In the genomic region with DNA sequence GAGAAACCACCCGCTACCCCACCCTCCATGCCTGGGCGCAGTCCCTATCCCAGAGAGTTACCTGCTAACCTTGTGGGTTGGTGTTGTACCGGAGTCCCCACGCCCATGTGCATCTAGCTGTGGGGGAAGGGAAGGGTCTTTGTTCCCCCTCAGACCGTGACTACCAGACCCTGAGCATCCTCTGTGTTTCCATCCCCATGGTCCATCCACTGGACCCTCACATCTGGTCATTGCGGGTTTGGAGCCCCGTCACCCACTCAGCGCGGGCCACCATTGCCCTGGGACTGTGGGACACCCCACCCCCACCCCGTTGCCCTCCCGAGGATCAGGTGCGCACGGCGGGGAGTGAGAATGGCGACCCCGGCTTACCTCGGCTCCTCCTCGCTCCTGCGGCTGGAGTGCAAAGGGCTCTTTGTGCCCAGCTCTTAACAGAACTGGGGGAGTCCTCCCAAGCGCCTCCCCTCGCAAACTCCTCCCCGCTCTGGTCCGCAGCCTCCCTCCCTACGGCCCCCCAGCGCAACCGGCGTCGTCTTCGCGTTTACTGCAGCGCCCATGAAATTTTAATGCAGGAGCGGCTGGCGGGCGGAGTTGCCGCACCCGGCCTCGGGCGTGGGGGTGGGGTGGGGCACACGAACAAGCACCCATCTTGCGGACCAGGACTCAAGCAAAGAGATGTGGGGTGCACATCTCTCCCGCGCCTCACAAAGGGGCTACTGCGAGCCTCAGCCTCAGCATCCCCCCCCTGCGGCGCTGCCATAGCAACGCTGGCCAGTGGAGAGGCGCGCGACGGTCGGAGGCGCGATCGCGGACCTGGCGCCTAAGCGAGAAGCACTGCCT, we compare ENCODE assay signal across 9 mouse cellular contexts. TPM values are rescaled to one million over a fixed set of nuclear protein-coding genes. Genes with fewer than 3 reads are reported as not detected.
DNase-seq lines count a peak whose midpoint lies in the region; ATAC-seq and TF ChIP-seq lines count a peak whose summit lies in the region.
"Had no signal": no experiment of that assay in that cellular context is flagged by ENCODE, and none has a peak within 500 bp of the region (broad histone marks: within the 10 kb centered on the region; RNA-seq: fewer than 3 reads in every experiment).

No protein-coding gene starts in this region.

- no peaks in the 10 kb centered on the region for H3K4me1 ChIP-seq in ES-Bruce4 (ENCODE audit: control insufficient read depth, insufficient read depth, low read length)
- H3K4me1 ChIP-seq in forebrain, postnatal 0 days (ENCODE audit: insufficient read depth), result peaks cover 15% of the 10 kb centered on the region
- H3K4me1 ChIP-seq in neural tube, embryonic 13.5 days (replicated peaks), result peaks cover 48% of the 10 kb centered on the region

- no peak overlapping the region for H3K27ac ChIP-seq in ES-Bruce4 (ENCODE audit: insufficient read depth, low read length)
- H3K27ac ChIP-seq in forebrain, postnatal 0 days (ENCODE audit: low read depth, low read length), result peak overlapping the region; percentile 92
- H3K27ac ChIP-seq in neural tube, embryonic 13.5 days (replicated peaks), result peak overlapping the region; percentile 99

- H3K36me3 ChIP-seq in ES-Bruce4 (ENCODE audit: control insufficient read depth, insufficient read depth, low read length, poor library complexity, severe bottlenecking), result no peaks in the 10 kb centered on the region
- peaks cover 12% of the 10 kb centered on the region for H3K36me3 ChIP-seq in forebrain, postnatal 0 days (ENCODE audit: insufficient read depth)
- peaks cover 16% of the 10 kb centered on the region for H3K36me3 ChIP-seq in neural tube, embryonic 13.5 days

- TF ChIP-seq POLR2A in ES-Bruce4 (IDR thresholded peaks at IDR 0.05; ENCODE audit: insufficient read depth, low read length), result no peak

- ATAC-seq in forebrain, postnatal 0 days, result peak; percentile 80
- peak; percentile 85 for ATAC-seq in neural tube, embryonic 13.5 days (ENCODE audit: low read depth)

- H3K4me3 ChIP-seq in ES-Bruce4 (ENCODE audit: low read depth, low read length), result peak overlapping the region; percentile 56
- peak overlapping the region; percentile 69 for H3K4me3 ChIP-seq in forebrain, postnatal 0 days (ENCODE audit: low read depth, low read length)
- H3K4me3 ChIP-seq in neural tube, embryonic 13.5 days, result peak overlapping the region; percentile 71
- H3K4me3 ChIP-seq: erythroblast, embryonic 14.5 days had no signal

- TF ChIP-seq EP300 in ES-Bruce4 (IDR thresholded peaks at IDR 0.05; ENCODE audit: insufficient read depth, low read depth, low read length), result no peak

- no peak overlapping the region for H3K9ac ChIP-seq in ES-Bruce4 (ENCODE audit: low read depth, poor library complexity, severe bottlenecking)
- H3K9ac ChIP-seq in forebrain, postnatal 0 days, result peak overlapping the region; percentile 91
- peak overlapping the region; percentile 94 for H3K9ac ChIP-seq in neural tube, embryonic 13.5 days

- peak; percentile 43 to 61 for DNase-seq in cerebellum, postnatal 25 days
- DNase-seq in cerebellum, adult 11 months, result no peak
- peak; percentile 86 for DNase-seq in forebrain, postnatal 0 days
- DNase-seq in left cerebral cortex, adult 8-10 months (ENCODE audit: low spot score in 2 of 2), result peak; percentile 52 to 63
- no peak for DNase-seq in adrenal gland, adult (ENCODE audit: inconsistent age in 2 of 2, low spot score in 1 of 2)
- no peak for DNase-seq in kidney, adult 11 months

- TF ChIP-seq CTCF in ES-Bruce4 (IDR thresholded peaks at IDR 0.05; ENCODE audit: low read depth, low read length), result no peak
- peak; percentile 20; the same call in 1 of the 2 replicates for TF ChIP-seq CTCF in forebrain, postnatal 0 days (IDR thresholded peaks at IDR 0.05; ENCODE audit: low read depth)

- peaks cover 11% of the 10 kb centered on the region; the same call in 1 of the 2 replicates for H3K27me3 ChIP-seq in ES-Bruce4 (ENCODE audit: control insufficient read depth, insufficient read depth, low read length, poor library complexity, severe bottlenecking)
- no peaks in the 10 kb centered on the region for H3K27me3 ChIP-seq in forebrain, postnatal 0 days (ENCODE audit: insufficient read depth, low read length)
- H3K27me3 ChIP-seq in neural tube, embryonic 13.5 days, result no peaks in the 10 kb centered on the region

- no peaks in the 10 kb centered on the region for H3K9me3 ChIP-seq in ES-Bruce4 (replicated peaks; ENCODE audit: control insufficient read depth, insufficient read depth, low read length, poor library complexity, severe bottlenecking)
- H3K9me3 ChIP-seq in forebrain, postnatal 0 days (ENCODE audit: low read length), result no peaks in the 10 kb centered on the region
- H3K9me3 ChIP-seq in neural tube, embryonic 13.5 days, result no peaks in the 10 kb centered on the region

- under 1% methylated on average over 56 of the region's 57 CpGs for WGBS in forebrain, postnatal 0 days
- WGBS in neural tube, embryonic 13.5 days, result under 1% methylated on average over 57 of the region's 57 CpGs

- peak overlapping the region; percentile 84 for H3K4me2 ChIP-seq in forebrain, postnatal 0 days (ENCODE audit: low read depth)
- peak overlapping the region; percentile 95 for H3K4me2 ChIP-seq in neural tube, embryonic 13.5 days

RNA-seq across cellular contexts. Expression of a gene that starts 23.9 kb away (rescaled TPM):
- polyA plus RNA-seq in ES-Bruce4 (2011; ENCODE audit: insufficient read depth, insufficient read length, low read depth, missing spikeins), result not detected in 2 replicates
- 2.5 TPM in 1 of 2 replicates, not detected in the other for total RNA-seq in forebrain, postnatal 0 days (2014; rRNA removed)
- 2.4 and 2.6 TPM in 2 replicates for polyA plus RNA-seq in forebrain, postnatal 0 days (2015; fragmentation: Nextera tagmentation; extraction: Ambion mirVana)
- total RNA-seq in left cerebral cortex, adult 8-10 months (2022), result 1 to 10 TPM in 1 of 4 experiments, under 1 TPM in 3; 0.51 to 1.5 (median 0.82) TPM
- 3.4 and 4.0 TPM in 2 replicates for polyA plus RNA-seq in neural tube, embryonic 13.5 days (2015; fragmentation: Nextera tagmentation; extraction: Ambion mirVana)
- polyA plus RNA-seq: erythroblast, embryonic 14.5 days had no signal

RNA-seq across cellular contexts. Expression of a gene that starts 27.2 kb away (rescaled TPM):
- not detected in 2 replicates for polyA plus RNA-seq in ES-Bruce4 (2011; ENCODE audit: insufficient read depth, insufficient read length, low read depth, missing spikeins)
- 5.0 and 6.3 TPM in 2 replicates for total RNA-seq in forebrain, postnatal 0 days (2014; rRNA removed)
- 10.4 and 10.8 TPM in 2 replicates for polyA plus RNA-seq in forebrain, postnatal 0 days (2015; fragmentation: Nextera tagmentation; extraction: Ambion mirVana)
- total RNA-seq in left cerebral cortex, adult 8-10 months (2022), result 1 to 10 TPM; 4.3 to 8.2 (median 5.4) TPM
- polyA plus RNA-seq in neural tube, embryonic 13.5 days (2015; fragmentation: Nextera tagmentation; extraction: Ambion mirVana), result 4.5 and 7.6 TPM in 2 replicates
- polyA plus RNA-seq: erythroblast, embryonic 14.5 days had no signal

RNA-seq across cellular contexts. Expression of a gene that starts 48.0 kb away (rescaled TPM):
- 25.8 and 37.1 TPM in 2 replicates for polyA plus RNA-seq in ES-Bruce4 (2011; ENCODE audit: insufficient read depth, insufficient read length, low read depth, missing spikeins)
- total RNA-seq in forebrain, postnatal 0 days (2014; rRNA removed), result 43.4 and 45.0 TPM in 2 replicates
- 37.9 and 39.0 TPM in 2 replicates for polyA plus RNA-seq in forebrain, postnatal 0 days (2015; fragmentation: Nextera tagmentation; extraction: Ambion mirVana)
- 10 to 100 TPM; 33.8 to 43.3 (median 38.6) TPM for total RNA-seq in left cerebral cortex, adult 8-10 months (2022)
- polyA plus RNA-seq in neural tube, embryonic 13.5 days (2015; fragmentation: Nextera tagmentation; extraction: Ambion mirVana), result 28.9 and 29.5 TPM in 2 replicates

Comparison
In these comparisons a context has a peak if more than half of its experiments do, and no peak if none do; other contexts are left out.
1. DNase-seq: peak in cerebellum, postnatal 25 days (2 of 2), forebrain, postnatal 0 days (single experiment) and left cerebral cortex, adult 8-10 months (2 of 2); none in cerebellum, adult 11 months (single experiment), adrenal gland, adult (0 of 2) and kidney, adult 11 months (single experiment).
2. Peak in every context shown above with its lines, with median percentiles within 50 percentile points of each other: H3K4me3 ChIP-seq.